Mouse (Mus musculus): ENCODE results near the gene Fbxo44.
A peak's percentile ranks its signal among the peaks of the same experiment; 100 is the strongest.

Fbxo44 gene

GRCm38 (mm10) chr4:148164461-148164860 is 4.2 kb upstream of the Fbxo44 start:
- DNase-seq: peak; percentile 16

DNA sequence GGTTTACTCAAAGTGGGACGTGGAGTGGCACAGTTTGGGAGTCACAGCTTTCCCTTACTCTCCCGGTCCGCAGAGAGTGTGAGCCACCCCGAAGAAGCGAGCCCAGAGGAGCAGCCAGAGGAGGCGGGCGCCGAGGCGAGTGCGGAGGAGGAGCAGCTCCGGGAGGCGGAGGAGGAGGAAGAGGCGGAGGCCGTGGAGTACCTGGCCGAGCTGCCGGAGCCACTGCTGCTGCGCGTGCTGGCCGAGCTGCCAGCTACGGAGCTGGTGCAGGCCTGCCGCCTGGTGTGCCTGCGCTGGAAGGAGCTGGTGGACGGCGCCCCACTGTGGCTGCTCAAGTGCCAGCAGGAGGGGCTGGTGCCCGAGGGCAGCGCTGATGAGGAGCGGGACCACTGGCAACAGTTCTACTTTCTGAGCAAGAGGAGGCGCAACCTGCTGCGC is 3.7 kb upstream of the Fbxo44 start:
- peak; percentile 54 for DNase-seq

DNA sequence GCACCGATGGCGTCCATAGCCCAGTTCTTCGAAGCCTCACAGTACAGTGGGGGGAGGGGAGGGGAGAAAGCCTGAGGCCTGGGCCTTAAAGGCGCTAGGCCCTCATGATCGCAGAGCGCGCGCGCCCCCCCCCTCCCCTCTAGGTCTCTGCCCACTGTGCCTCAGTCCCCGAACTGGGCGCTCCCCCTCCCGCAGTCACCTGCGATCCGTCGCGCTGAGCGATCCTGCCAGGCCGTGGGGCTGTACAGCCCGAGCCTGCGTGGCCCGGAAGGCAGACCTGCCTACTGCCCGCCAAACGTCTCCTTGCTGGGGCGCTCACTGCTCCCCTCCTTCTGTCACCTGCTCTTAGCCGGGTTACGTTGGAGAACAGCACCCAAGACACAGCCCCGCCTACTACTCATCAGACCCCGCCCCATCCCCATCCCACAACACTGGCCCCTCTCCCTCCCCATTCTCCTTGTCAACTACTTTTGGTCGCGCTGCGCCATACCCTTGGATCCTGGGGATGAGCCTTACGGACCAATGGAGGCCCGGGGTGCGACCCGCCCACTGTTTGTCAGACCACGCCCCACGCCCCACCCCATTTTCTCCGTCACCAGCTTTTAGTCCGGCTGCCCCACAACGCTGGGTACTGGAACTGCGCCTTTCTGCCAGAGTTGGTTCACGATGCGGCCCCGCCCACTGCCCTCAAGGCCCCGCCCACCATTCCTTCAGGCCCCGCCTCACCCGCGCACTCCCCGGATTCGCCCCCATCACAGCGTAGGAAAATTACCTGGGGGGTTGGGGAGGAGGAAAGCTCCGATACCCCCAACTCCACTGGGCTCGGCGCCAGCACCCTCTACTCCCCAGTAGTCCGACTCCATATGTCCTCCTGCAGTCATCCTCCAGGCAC is 492 bp downstream of the Fbxo44 start:
- DNase-seq: peak; percentile 98

- DNase-seq: peak; percentile 52
Observed at GRCm38 (mm10) chr4:148158436-148159348, 1.6 kb downstream of the Fbxo44 start.

- DNase-seq: peak; percentile 37
Observed at GRCm38 (mm10) chr4:148154982-148155381, 5.3 kb downstream of the Fbxo44 start.

DNA sequence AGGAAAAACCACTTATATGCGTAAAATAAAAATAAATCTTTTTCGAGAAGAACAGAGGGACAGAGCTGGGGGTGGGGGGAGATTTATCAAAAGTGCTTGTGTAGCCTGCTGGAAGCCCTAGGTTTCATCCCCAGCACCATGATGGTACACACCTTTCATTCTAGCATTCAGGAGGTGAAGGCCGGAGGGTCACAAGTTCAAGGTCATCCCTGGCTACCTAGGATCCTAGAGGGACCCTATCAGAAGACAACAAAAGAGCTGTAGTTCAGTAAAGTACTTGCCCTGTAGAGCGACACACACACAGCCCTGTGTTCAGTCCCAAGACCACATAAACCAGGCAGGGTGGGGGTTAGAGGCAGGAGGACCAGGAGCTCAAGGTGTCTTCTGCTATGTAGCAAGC is 6.3 kb downstream of the Fbxo44 start:
- DNase-seq: no peak

- DNase-seq: no peak
Observed at GRCm38 (mm10) chr4:148152547-148152946, 7.7 kb downstream of the Fbxo44 start.

- peak; percentile 82 for DNase-seq
Observed at GRCm38 (mm10) chr4:148151267-148152168, 8.8 kb downstream of the Fbxo44 start, which contains the start of gene Fbxo6. Fbxo6 (minus strand) TSS chr4:148152140.

DNA sequence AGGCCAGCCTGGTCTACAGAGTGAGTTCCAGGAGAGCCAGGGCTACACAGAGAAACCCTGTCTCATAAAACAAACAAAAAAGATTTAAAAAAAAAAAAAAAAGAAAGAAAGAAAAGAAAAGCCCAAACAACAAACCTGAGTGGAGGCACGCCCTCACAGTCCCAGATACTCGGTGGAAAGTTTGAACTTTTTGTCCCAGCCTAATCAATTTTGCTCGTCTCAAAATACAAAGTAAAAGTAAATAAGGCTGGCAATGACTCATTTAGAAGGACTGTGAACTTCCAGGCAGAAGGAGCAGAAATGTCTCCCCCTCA is 9.4 kb downstream of the Fbxo44 start:
- DNase-seq: no peak

DNA sequence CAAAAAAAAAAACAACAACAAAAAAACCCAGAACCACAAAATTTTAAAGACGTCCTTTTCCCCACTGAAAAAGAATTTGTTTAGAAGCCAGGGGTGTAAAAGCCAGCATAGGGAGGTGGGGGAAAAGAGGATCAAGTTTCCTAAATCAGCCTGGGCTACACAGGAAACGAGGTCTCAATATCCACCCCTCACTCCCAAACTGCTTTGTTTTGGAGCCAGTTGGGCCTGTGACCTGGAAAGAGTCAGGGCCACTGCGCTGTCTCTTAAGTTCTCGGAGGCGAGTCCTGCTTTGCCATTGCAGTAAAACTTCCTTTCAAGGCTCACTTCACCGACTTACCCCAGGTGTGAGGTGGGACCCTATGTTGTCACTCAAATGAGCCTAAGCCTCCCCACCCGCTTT is 10.0 kb downstream of the Fbxo44 start:
- no peak for DNase-seq

DNA sequence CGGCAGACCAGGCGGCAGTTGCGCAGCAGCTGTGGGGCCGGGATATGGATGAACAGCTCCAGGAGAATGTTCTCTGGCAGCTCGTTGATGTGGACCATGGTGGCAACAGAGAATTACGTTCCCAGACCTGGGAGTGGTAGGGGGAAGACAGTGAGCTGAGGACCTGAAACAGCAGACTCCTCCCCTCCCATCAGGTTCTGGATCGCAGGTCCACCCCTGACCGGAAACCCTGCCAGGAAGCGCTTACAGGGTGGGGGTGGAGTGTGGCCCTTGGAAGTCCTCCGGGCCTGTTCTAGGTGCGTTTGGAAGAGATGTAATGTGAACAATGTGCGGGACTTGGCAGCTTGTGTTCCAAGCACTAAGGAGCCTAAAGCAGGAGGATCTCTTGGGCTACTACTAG is 10.7 kb downstream of the Fbxo44 start:
- no peak for DNase-seq

DNA sequence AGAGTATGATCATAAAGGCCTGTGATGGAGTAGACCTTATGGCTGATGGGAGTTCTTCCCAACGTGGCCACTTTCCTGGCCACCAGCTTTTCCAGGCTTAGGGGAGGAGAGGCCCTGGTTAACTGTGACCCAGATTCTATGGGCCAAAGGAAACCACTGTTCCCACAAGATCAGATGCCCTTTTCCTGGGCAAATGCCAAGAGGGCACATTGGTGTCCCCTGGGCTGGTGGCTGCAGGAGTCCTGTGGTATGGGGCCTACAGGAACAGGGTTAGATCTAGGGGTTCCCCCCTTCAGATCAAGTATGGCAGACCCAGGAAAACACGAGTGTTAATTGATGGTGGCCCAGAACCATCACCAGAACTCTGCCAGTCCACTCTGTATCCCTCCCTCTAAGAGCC is 12.6 kb downstream of the Fbxo44 start:
- DNase-seq: no peak

DNA sequence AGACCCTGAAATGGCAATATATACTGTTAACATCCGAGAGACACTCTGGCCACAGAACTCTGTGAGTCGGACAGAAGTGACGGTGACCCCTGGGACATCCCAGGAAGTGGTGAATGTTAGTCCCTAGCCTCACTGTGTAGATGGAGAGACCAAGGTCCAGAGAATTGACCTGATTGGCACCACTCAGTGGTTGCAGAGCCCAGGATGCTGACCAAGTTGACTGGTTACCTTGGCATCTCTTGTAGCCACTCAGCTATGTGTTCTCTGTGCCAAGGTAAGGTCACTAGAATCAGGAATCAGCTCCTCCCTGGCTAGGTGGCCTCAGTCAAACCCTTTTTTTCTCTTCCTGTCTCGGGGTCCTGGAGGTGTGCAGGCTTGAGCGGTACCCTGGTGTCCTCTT is 16.6 kb downstream of the Fbxo44 start:
- DNase-seq: no peak

DNA sequence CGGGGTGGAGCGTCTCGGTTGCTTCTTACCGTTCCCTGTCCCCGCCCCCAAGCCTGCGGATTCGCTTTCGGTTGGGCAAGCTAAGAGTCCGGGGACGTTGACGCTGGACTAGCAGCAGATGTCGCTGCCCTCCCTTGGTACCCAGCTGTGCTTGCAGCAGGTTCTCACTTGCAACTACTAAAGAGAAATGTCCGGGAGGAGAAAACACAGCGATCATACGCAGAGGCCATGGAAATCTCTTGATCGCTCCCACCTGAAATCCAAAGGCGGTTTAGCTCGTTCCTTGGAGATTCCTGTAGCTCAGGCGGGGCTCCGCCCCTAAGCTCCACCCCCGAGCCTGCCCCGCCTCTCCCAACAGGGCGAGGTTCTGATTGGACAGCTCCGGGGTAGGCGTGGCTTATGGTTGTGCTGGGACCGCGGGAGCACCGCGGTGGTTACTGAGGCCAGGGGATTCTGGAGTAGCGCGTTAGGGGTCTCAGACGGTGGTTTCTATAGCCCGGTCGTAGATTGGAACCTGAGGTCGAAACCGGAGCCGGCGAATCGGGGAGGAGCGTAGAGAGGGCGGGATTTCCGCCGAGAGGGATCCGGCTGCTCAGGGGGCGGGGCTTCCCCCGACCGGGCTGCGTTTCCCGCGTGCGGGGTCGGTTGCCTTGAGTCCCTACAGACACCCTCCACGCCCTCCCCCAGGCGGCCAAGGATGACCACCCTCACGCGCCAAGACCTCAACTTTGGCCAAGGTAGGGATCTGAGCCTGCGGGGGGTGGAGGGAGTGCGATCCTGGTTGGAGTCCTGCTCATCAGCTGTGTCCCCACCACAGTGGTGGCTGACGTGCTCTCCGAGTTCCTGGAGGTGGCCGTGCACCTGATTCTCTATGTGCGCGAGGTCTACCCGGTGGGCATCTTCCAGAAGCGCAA is 19.9 kb downstream of the Fbxo44 start:
- DNase-seq: peak; percentile 95

DNA sequence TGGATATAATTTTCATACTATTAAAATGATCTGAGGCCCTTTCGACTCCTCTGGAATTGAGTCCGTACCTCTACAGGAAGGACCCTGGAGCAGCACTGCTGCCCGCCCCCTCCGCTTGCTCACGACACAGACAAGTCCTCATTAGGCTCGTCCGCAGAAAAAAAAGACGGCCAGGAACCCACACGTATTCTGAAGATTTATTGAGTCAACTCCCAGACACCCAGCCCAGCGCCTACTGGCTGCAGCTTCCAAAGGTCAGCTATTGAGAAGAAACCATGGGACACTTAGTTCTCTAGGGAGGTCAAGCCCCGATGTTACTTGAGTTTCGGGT is 20.6 kb downstream of the Fbxo44 start:
- DNase-seq: no peak

GRCm38 (mm10) chr4:148137503-148137902 is 22.8 kb downstream of the Fbxo44 start:
- DNase-seq: no peak

DNA sequence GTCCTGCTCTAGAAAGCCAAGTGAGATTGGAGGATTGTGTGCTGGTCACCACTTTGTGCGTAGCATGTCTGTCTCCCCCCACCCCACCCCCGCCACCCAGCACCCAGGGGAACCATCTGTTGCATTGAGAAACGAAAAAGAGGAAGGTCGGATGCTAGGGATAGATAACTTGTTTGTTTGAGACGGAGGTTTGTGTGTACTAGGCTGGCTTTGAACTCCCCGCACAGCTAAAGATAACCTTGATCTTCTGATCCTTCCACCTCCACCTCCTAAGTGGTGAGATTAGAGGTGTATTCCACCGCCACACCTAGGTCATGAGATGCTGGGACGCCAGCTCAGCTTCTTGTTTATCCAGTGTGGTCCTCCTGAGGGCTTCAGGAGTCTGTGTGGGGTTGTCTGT is 25.3 kb downstream of the Fbxo44 start:
- DNase-seq: no peak

DNA sequence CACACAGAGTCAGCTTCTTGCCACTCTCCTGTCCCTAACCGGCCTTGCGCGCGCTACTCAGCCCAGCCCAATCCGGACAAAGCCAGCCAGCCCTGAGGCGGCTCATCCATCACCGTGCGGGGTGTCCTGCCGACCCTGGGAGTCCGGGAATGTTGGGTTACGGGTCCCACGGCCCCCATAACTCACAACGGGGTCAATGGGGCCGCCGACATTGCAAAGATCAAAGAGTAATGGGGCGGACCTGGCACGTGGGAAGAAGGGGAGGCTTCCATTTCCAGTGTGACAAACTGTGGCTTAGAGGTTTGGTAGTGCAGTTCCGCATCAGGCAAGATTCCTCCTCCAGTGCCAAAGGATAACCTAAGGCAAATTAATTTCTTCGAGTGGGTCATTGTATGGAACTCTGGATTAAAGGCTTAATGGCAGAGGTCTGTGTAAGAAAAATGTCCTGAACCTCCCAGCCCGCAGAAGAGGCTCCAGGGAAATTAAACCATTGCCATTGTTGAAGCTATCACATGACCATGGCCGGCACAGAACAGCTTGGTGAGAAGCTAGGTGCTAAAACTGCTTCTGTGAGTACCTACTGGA is 28.7 kb downstream of the Fbxo44 start:
- no peak for DNase-seq

- no peak for DNase-seq
Observed at GRCm38 (mm10) chr4:148130561-148131413, 29.5 kb downstream of the Fbxo44 start, which contains the start of gene Draxin. Draxin (minus strand) TSS chr4:148130698.

DNA sequence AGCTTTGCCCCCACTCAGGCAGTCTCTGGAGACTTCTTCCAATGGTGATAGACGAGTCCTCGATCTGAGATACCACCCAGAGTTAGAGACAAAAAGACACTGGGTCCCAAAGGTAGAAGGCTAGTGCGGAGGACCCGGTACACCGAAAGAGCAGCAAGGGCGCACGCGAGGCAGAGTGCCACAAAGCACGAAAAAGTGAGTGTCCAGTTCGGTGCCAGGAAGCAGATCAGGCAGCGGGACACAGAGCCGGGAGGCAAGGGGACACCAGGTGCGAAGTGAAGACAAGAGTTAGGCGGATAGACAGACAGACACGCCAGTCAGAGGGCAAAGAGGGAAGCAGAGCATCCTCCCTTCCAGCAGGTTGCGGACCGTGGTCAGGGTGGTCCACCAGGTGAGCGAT is 30.1 kb downstream of the Fbxo44 start, which contains the start of gene Mad2l2:
TSS of gene Mad2l2 (plus strand) at position 252 of the 400 bp plus-strand sequence.
- DNase-seq: no peak

Data from cerebellum, adult 11 months (tissue).